In genomic region chr7:37290493-37291045, GRCm38 (mm10) we compare ENCODE assay signal across 11 mouse cellular contexts.
A peak's percentile ranks its signal among the peaks of the same experiment; 100 is the strongest.
DNase-seq lines count a peak whose midpoint lies in the region; ATAC-seq and TF ChIP-seq lines count a peak whose summit lies in the region.
"Had no signal": no experiment of that assay in that cellular context is flagged by ENCODE, and none has a peak within 500 bp of the region (broad histone marks: within the 10 kb centered on the region; RNA-seq: fewer than 3 reads in every experiment).

No protein-coding gene starts in this region.

- H3K4me1 ChIP-seq in forebrain, embryonic 12.5 days: peaks cover 20% of the 10 kb centered on the region
- H3K4me1 ChIP-seq in forebrain, postnatal 0 days (ENCODE audit: insufficient read depth): peaks cover 4% of the 10 kb centered on the region
- peaks cover 5% of the 10 kb centered on the region; the same call in 1 of the 2 replicates for H3K4me1 ChIP-seq in neural tube, embryonic 11.5 days (ENCODE audit: control insufficient read depth, insufficient read depth, low read length)
- H3K4me1 ChIP-seq in midbrain, embryonic 12.5 days: peaks cover 10% of the 10 kb centered on the region
- H3K4me1 ChIP-seq in intestine, postnatal 0 days (replicated peaks; ENCODE audit: control insufficient read depth, insufficient read depth, low read length): no peaks in the 10 kb centered on the region

- H3K9ac ChIP-seq in forebrain, embryonic 12.5 days: no peak overlapping the region
- H3K9ac ChIP-seq in forebrain, postnatal 0 days: no peak overlapping the region
- H3K9ac ChIP-seq in neural tube, embryonic 11.5 days (ENCODE audit: low read length): no peak overlapping the region; the same call in 1 of the 2 replicates
- no peak overlapping the region for H3K9ac ChIP-seq in midbrain, embryonic 12.5 days (replicated peaks)
- H3K9ac ChIP-seq in intestine, postnatal 0 days (ENCODE audit: low read depth, low read length): no peak overlapping the region

- H3K27ac ChIP-seq in forebrain, embryonic 12.5 days: no peak overlapping the region
- no peak overlapping the region for H3K27ac ChIP-seq in forebrain, postnatal 0 days (ENCODE audit: low read depth, low read length)
- no peak overlapping the region for H3K27ac ChIP-seq in neural tube, embryonic 11.5 days (ENCODE audit: low read depth, low read length)
- H3K27ac ChIP-seq in midbrain, embryonic 12.5 days (replicated peaks): no peak overlapping the region
- no peak overlapping the region for H3K27ac ChIP-seq in intestine, postnatal 0 days (ENCODE audit: low read depth, low read length)

- no peak overlapping the region for H3K4me3 ChIP-seq in forebrain, embryonic 12.5 days (replicated peaks)
- no peak overlapping the region for H3K4me3 ChIP-seq in forebrain, postnatal 0 days (ENCODE audit: low read depth, low read length)
- no peak overlapping the region for H3K4me3 ChIP-seq in neural tube, embryonic 11.5 days (ENCODE audit: low read depth, low read length)
- H3K4me3 ChIP-seq in midbrain, embryonic 12.5 days: 0 out of 2 replicates have a peak overlapping the region, but pooled peaks have one; percentile 18
- no peak overlapping the region for H3K4me3 ChIP-seq in intestine, postnatal 0 days (ENCODE audit: low read depth, low read length)

- no peak for DNase-seq in forebrain, postnatal 0 days
- peak; percentile 33 for DNase-seq in neural tube, embryonic 11.5 days (ENCODE audit: low spot score)
- DNase-seq in neural tube, embryonic 10.5 days (ENCODE audit: extremely low spot score, low spot score): no peak
- no peak for DNase-seq in urinary bladder, postnatal 10 days (ENCODE audit: low spot score)
- no peak for DNase-seq in liver
- DNase-seq: B cell, adult 2 months; kidney, adult 9 months had no signal

- H3K4me2 ChIP-seq in forebrain, embryonic 12.5 days: peak overlapping the region; percentile 32
- H3K4me2 ChIP-seq in forebrain, postnatal 0 days (ENCODE audit: low read depth): no peak overlapping the region
- 0 out of 2 replicates have a peak overlapping the region, but pooled peaks have one; percentile 7 for H3K4me2 ChIP-seq in neural tube, embryonic 11.5 days (ENCODE audit: low read depth)
- peak overlapping the region; percentile 46 for H3K4me2 ChIP-seq in midbrain, embryonic 12.5 days (replicated peaks)
- H3K4me2 ChIP-seq in intestine, postnatal 0 days (replicated peaks; ENCODE audit: low read depth): no peak overlapping the region

- TF ChIP-seq CTCF in forebrain, postnatal 0 days (IDR thresholded peaks at IDR 0.05; ENCODE audit: low read depth): no peak
- no peak for TF ChIP-seq CTCF in intestine, postnatal 0 days (IDR thresholded peaks at IDR 0.05; ENCODE audit: low read depth)

- peak; percentile 51; the same call in 1 of the 2 replicates for ATAC-seq in forebrain, embryonic 12.5 days (ENCODE audit: low FRiP score)
- no peak for ATAC-seq in forebrain, postnatal 0 days
- peak; percentile 45; the same call in 1 of the 2 replicates for ATAC-seq in neural tube, embryonic 11.5 days (ENCODE audit: insufficient read depth, low FRiP score, low TSS enrichment)
- peak; percentile 58 for ATAC-seq in midbrain, embryonic 12.5 days (ENCODE audit: low FRiP score, low read depth)
- ATAC-seq in intestine, postnatal 0 days: no peak
- ATAC-seq: Patski had no signal

- no peaks in the 10 kb centered on the region for H3K36me3 ChIP-seq in forebrain, embryonic 12.5 days (replicated peaks)
- no peaks in the 10 kb centered on the region for H3K36me3 ChIP-seq in forebrain, postnatal 0 days (ENCODE audit: insufficient read depth)
- no peaks in the 10 kb centered on the region for H3K36me3 ChIP-seq in neural tube, embryonic 11.5 days (ENCODE audit: control insufficient read depth, insufficient read depth, low read length)
- no peaks in the 10 kb centered on the region for H3K36me3 ChIP-seq in midbrain, embryonic 12.5 days
- no peaks in the 10 kb centered on the region for H3K36me3 ChIP-seq in intestine, postnatal 0 days (ENCODE audit: control insufficient read depth, insufficient read depth)

- H3K9me3 ChIP-seq in forebrain, embryonic 12.5 days: no peaks in the 10 kb centered on the region
- H3K9me3 ChIP-seq in forebrain, postnatal 0 days (ENCODE audit: low read length): no peaks in the 10 kb centered on the region
- no peaks in the 10 kb centered on the region for H3K9me3 ChIP-seq in neural tube, embryonic 11.5 days (ENCODE audit: control insufficient read depth, low read length)
- no peaks in the 10 kb centered on the region for H3K9me3 ChIP-seq in midbrain, embryonic 12.5 days
- H3K9me3 ChIP-seq in intestine, postnatal 0 days (ENCODE audit: control insufficient read depth): no peaks in the 10 kb centered on the region

- 25% methylated on average over 19 of the region's 19 CpGs for WGBS in forebrain, embryonic 12.5 days
- 27% methylated on average over 19 of the region's 19 CpGs for WGBS in forebrain, postnatal 0 days
- WGBS in neural tube, embryonic 11.5 days: 20% methylated on average over 19 of the region's 19 CpGs
- WGBS in midbrain, embryonic 12.5 days: 21% methylated on average over 19 of the region's 19 CpGs
- 46% methylated on average over 19 of the region's 19 CpGs for WGBS in intestine, postnatal 0 days

- 0 out of 2 replicates have a peak, but pooled peaks cover 8% of the 10 kb centered on the region for H3K27me3 ChIP-seq in forebrain, embryonic 12.5 days
- no peaks in the 10 kb centered on the region for H3K27me3 ChIP-seq in forebrain, postnatal 0 days (ENCODE audit: insufficient read depth, low read length)
- H3K27me3 ChIP-seq in neural tube, embryonic 11.5 days (ENCODE audit: control insufficient read depth, insufficient read depth, low read length): no peaks in the 10 kb centered on the region
- peaks cover 4% of the 10 kb centered on the region; the same call in 1 of the 2 replicates for H3K27me3 ChIP-seq in midbrain, embryonic 12.5 days
- no peaks in the 10 kb centered on the region for H3K27me3 ChIP-seq in intestine, postnatal 0 days (replicated peaks; ENCODE audit: control insufficient read depth, insufficient read depth, low read length)

Comparison
In these comparisons a context has a peak if more than half of its experiments do, and no peak if none do; other contexts are left out.
1. ATAC-seq: peak in forebrain, embryonic 12.5 days (single experiment), neural tube, embryonic 11.5 days (single experiment) and midbrain, embryonic 12.5 days (single experiment); none in forebrain, postnatal 0 days (single experiment) and intestine, postnatal 0 days (single experiment).
2. H3K4me2 ChIP-seq: peak in forebrain, embryonic 12.5 days (single experiment), neural tube, embryonic 11.5 days (single experiment) and midbrain, embryonic 12.5 days (single experiment); none in forebrain, postnatal 0 days (single experiment) and intestine, postnatal 0 days (single experiment).